Mouse (Mus musculus): ENCODE data around the gene Asb8.

Asb8 gene

DNA sequence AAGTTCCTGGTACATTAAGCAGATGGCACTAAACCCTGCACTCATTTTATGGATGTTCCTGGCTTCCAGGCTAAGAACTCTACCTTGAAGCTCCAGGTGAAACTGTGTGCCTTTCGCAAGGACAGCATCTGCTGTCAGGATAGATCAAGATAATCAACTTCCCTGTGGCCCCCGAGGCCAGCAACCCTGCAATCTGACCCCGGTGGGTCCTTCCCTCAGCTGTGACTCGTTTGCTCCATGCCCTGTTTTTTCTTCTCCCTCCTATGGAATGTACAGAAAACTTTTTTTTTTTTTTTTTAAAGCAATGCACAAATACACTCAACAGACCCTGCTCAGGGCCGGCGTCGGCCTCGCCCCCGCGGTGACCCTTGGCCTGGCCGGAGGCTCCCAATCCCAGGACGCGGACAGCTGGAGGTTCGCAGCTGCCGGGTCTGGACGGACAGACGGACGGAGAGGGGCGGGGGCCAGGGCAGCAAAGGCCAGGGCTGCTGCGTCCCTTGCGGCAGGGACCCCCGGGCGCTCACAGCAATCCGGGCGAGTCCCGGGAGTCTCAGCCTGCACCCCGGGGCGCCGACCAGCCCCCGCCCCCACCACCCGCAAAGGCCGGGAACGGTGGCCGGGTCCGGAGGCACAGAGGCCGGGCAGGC lies 20.4 kb downstream of the Asb8 start:
- Histone ChIP-seq H3K27me3 (ENCODE audit: control insufficient read depth, insufficient read depth, low read length, poor library complexity, severe bottlenecking) (no peaks in the 10 kb centered on the region), H3K36me3 (ENCODE audit: control insufficient read depth, insufficient read depth, low read length, poor library complexity, severe bottlenecking) (peaks cover 2% of the 10 kb centered on the region; the same call in 1 of the 2 replicates)
- no peak for DNase-seq (ENCODE audit: low read depth, low spot score)

DNA sequence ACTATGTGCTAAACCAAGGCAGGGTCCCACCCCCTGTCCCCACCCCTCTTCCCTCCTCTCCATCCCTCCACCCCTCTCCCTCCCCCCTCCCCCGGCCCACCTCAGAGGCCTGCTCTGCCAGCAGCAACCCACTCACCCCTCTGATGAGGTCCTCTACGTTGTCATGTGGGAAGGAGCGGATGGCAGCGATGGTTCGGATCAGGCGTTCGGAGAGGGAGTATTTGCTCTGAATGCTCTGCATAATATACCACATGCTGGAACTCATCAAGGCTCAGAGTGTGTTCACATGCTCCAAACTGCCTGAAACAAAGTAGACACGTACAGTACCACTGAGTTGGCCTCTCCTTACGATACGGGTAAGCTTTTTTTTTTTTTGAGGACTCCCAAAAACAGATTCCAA lies 22.9 kb downstream of the Asb8 start:
- no peaks in the 10 kb centered on the region for H3K27me3 ChIP-seq (ENCODE audit: control insufficient read depth, insufficient read depth, low read length, poor library complexity, severe bottlenecking)
- H3K36me3 ChIP-seq (ENCODE audit: control insufficient read depth, insufficient read depth, low read length, poor library complexity, severe bottlenecking) = peaks cover 2% of the 10 kb centered on the region; the same call in 1 of the 2 replicates
- DNase-seq (ENCODE audit: low read depth, low spot score) = no peak

DNA sequence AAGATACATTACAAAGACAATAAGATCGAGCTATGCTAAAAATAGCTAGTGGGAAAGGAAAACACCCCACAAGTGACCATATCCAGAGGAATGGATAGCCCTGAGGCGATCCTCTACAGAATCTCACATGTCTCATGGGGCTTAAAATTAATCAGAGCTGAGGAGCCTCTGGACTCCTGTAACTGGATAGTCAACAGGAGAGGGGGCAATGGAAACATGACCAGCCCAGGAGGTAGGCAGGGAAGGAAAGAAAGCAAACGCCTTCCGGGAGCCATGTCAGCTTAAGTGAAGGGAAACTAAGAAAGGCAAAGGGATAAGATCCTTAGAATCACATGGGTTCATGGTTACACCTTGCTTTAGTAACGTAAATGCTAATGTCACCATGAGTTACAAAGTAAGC lies 24.6 kb downstream of the Asb8 start:
- DNase-seq (ENCODE audit: low read depth, low spot score) = no peak
- H3K36me3 ChIP-seq (ENCODE audit: control insufficient read depth, insufficient read depth, low read length, poor library complexity, severe bottlenecking) = peaks cover 2% of the 10 kb centered on the region; the same call in 1 of the 2 replicates
- H3K27me3 ChIP-seq (ENCODE audit: control insufficient read depth, insufficient read depth, low read length, poor library complexity, severe bottlenecking) = no peaks in the 10 kb centered on the region

DNA sequence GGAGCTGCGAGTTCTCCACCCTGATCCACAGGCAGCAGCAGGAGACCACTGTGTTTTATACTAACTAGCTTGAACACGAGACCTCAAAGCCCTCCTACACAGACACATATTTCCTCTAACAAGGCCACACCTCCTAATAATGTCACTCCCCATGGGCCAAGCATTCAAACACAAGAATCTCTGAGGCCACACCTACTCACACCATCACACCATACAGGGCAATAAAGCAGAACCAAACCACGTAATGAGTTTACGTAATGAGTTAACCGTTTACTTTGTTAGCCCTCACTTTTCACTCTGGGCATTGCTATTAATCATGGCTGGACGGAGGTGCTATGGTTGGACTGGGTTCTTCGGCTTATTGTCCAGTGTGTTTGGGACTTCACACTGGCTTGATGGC lies 25.7 kb downstream of the Asb8 start:
- no peak for DNase-seq (ENCODE audit: low read depth, low spot score)
- no peaks in the 10 kb centered on the region for H3K27me3 ChIP-seq (ENCODE audit: control insufficient read depth, insufficient read depth, low read length, poor library complexity, severe bottlenecking)
- peaks cover 4% of the 10 kb centered on the region for H3K36me3 ChIP-seq (ENCODE audit: control insufficient read depth, insufficient read depth, low read length, poor library complexity, severe bottlenecking)

DNA sequence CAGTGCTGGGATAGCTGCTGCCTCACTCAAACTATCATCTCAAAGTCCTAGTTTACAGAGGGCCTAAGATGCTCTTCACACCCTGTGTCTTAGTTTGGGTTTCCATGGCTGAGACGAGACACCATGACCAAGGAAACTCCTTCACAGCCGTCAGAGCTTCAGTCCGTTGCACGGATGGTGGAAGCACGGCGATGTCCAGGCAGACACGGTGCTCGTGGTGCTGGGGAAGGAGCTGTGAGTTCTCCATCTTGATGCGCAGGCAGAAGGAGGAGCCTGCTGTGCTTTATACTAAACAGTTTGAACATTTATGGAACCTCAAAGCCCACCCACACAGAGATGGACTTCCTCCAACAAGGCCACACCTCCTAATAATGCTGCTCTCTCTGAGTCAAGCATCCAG lies 28.6 kb downstream of the Asb8 start:
- DNase-seq (ENCODE audit: low read depth, low spot score) = no peak
- peaks cover 3% of the 10 kb centered on the region for H3K36me3 ChIP-seq (ENCODE audit: control insufficient read depth, insufficient read depth, low read length, poor library complexity, severe bottlenecking)
- H3K27me3 ChIP-seq (ENCODE audit: control insufficient read depth, insufficient read depth, low read length, poor library complexity, severe bottlenecking) = no peaks in the 10 kb centered on the region

DNA sequence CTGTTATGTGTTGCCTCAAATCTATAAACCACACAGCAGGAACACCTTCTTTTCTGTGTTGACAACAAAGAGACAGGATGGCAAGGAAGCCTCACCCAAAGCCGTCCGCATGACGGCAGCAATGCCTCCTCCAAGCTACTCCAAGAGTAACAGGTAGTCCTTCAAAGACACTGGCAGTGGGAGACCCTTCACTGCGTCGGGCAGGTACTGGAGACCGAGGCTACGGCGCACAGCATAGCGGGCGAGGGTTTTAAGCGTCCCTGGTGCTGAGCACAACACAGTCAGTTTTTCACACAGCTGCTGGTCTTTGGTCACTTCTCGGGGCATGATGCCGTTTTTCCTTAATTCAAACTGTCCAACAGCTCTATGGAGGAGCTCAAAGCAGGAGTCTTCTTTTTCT lies 29.8 kb downstream of the Asb8 start:
- Histone ChIP-seq H3K36me3 (ENCODE audit: control insufficient read depth, insufficient read depth, low read length, poor library complexity, severe bottlenecking) (peaks cover 3% of the 10 kb centered on the region), H3K27me3 (ENCODE audit: control insufficient read depth, insufficient read depth, low read length, poor library complexity, severe bottlenecking) (no peaks in the 10 kb centered on the region)
- no peak for DNase-seq (ENCODE audit: low read depth, low spot score)

DNA sequence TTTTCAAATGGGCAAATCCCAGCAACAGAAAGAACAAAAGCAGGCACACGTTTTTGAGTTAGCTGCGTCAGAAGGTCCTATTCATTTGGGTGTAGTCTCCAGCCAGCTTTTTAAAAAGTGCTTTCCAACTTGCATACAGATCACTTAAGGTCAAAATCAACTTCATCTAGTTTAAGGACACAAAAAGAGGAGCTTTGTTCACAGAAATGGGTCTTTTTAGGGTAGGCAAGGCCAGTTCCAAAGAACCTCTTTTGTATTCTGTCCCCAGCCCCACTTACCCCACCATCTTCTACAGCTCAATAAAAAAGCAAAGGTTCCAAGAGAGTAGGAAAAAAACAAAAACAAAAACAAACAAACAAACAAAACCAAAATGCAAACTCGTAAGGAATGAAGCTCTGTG lies 30.8 kb downstream of the Asb8 start:
- H3K36me3 ChIP-seq (ENCODE audit: control insufficient read depth, insufficient read depth, low read length, poor library complexity, severe bottlenecking) = peaks cover 3% of the 10 kb centered on the region
- no peaks in the 10 kb centered on the region for H3K27me3 ChIP-seq (ENCODE audit: control insufficient read depth, insufficient read depth, low read length, poor library complexity, severe bottlenecking)
- no peak for DNase-seq (ENCODE audit: low read depth, low spot score)

DNA sequence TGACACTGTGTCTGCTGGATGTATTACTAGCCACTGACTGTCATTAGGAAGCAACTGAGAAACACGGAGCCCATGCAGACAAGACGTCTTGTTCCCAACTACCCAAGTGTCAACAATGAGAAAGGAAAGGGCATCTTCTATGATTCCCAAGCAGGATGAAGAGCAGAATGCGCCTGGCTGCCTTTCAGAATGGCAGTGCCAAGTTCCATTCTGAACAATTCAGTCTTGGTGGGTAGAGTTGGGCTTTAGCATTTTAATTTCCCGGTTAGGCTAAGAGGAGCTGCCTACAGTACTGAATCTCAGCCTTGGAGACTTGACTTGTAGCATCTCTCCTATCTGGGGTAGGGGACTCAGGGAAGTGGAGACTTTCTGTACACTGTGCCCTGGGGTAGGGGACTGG lies 31.4 kb downstream of the Asb8 start:
- Histone ChIP-seq H3K27me3 (ENCODE audit: control insufficient read depth, insufficient read depth, low read length, poor library complexity, severe bottlenecking) (no peaks in the 10 kb centered on the region), H3K36me3 (ENCODE audit: control insufficient read depth, insufficient read depth, low read length, poor library complexity, severe bottlenecking) (peaks cover 3% of the 10 kb centered on the region)
- no peak for DNase-seq (ENCODE audit: low read depth, low spot score)

DNA sequence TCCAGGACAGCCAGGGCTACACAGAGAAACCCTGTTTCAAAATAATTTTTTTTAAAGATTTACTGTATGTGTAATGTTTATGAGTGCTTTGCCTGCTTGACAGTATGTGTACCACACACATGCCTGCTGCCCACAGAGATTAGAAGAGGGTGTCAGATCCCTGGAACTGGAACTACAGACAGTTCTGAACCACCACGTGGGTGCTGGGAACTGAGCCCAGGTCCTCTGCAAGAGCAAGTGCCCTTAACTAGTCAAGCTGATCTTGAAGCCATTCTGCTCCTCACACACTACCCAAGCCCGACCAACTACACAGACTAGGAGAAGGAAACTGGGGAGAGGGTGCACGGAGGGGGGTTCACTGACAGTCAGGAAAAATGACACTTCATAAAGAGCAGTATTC lies 32.0 kb downstream of the Asb8 start:
- no peaks in the 10 kb centered on the region for H3K27me3 ChIP-seq (ENCODE audit: control insufficient read depth, insufficient read depth, low read length, poor library complexity, severe bottlenecking)

DNA sequence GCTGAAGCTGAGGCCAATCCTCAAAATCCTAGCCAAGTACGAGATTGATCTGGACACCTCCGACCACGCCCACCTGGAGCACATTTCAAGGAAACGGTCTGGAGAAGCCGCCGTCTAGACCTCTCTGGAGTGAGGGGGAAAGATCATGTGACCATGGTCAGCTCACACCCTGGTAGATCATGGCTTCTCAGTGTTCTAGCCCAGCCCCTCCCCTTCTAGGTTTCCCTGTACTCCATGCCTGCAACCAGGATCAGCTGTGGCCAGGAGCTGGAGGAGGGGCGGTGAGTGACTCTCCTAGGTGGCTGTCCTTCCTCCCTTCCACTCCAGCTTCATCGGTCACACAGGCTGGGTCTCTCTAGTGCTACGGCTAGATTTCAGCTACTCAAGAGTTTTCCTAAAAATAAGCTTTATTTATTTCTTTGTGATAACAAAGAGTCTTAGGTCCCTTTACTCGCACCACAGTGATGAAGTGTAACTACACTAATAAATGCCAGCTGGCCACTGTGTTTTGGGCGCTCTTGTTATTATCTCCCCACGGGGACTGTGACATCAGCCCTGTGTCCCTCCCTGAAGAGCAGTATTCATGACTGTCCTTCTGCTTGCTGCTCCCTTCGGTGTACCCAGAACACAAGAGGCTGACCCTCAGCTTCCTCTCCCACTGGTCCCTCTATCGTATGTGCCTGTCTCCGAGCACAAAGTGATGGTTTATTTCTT lies 33.3 kb downstream of the Asb8 start:
- DNase-seq (ENCODE audit: low read depth, low spot score) = no peak
- Histone ChIP-seq H3K27me3 (ENCODE audit: control insufficient read depth, insufficient read depth, low read length, poor library complexity, severe bottlenecking) (no peaks in the 10 kb centered on the region), H3K36me3 (ENCODE audit: control insufficient read depth, insufficient read depth, low read length, poor library complexity, severe bottlenecking) (peaks cover 3% of the 10 kb centered on the region)

More for the DNA sequence above, 32.0 kb downstream of the Asb8 start:
- no peak for DNase-seq (ENCODE audit: low read depth, low spot score)
- H3K36me3 ChIP-seq (ENCODE audit: control insufficient read depth, insufficient read depth, low read length, poor library complexity, severe bottlenecking) = peaks cover 3% of the 10 kb centered on the region

DNA sequence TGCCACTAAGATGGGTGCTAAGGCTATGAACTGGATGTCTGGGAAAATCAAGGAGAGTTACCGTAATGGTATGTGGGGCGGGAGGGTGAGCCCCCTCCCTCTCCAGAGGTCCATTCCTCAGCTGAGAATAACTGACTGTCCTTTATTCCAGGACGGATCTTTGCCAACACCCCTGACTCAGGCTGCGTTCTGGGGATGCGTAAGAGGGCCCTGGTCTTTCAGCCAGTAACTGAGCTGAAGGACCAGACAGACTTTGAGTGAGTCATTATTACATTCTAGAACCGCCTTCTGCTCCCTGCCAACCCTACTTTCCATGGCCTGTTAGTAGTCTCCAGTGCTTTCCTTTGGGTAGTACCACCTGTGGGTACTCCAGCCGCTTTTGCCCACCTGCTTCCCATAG lies 34.0 kb downstream of the Asb8 start:
- no peaks in the 10 kb centered on the region for H3K27me3 ChIP-seq (ENCODE audit: control insufficient read depth, insufficient read depth, low read length, poor library complexity, severe bottlenecking)
- H3K36me3 ChIP-seq (ENCODE audit: control insufficient read depth, insufficient read depth, low read length, poor library complexity, severe bottlenecking) = peaks cover 3% of the 10 kb centered on the region
- no peak for DNase-seq (ENCODE audit: low read depth, low spot score)

DNA sequence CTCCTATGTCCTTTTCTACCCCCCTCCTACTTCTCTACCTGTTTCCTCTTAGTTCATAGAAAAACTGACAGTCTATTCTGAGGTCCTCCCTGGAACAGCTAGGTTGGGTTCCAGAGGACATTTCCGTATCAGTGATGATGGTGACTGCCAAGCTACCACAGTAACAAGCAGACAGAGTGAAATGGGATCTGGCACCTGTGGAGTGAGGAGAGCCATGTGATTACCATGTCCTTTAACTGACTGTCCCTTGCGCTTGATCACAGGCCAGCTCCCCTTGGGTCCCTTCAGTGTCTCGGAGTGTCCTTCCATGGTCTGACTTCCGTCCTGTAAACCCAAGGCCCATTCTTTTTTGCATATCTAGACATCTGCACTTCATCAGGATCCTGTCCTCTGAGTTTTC lies 34.4 kb downstream of the Asb8 start:
- H3K36me3 ChIP-seq (ENCODE audit: control insufficient read depth, insufficient read depth, low read length, poor library complexity, severe bottlenecking) = peaks cover 3% of the 10 kb centered on the region; the same call in 1 of the 2 replicates
- no peaks in the 10 kb centered on the region for H3K27me3 ChIP-seq (ENCODE audit: control insufficient read depth, insufficient read depth, low read length, poor library complexity, severe bottlenecking)
- DNase-seq (ENCODE audit: low read depth, low spot score) = no peak

DNA sequence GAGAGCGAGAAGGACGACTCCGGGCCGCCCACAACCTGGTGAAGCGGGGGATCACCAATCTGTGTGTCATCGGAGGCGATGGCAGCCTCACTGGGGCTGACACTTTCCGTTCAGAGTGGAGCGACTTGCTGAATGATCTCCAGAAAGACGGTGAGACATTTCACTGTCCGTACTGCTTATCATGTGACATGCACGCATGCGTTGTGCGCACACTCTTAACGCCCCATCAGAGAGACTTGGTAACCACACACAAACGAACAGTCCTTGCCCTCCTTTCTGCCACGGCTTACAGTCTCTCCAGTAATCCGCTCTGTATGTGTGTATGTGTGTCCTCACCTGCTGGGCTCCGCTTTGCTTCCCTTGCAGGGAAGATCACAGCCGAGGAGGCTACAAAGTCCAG lies 44.6 kb downstream of the Asb8 start:
- DNase-seq (ENCODE audit: low read depth, low spot score) = no peak
- Histone ChIP-seq H3K36me3 (ENCODE audit: control insufficient read depth, insufficient read depth, low read length, poor library complexity, severe bottlenecking) (no peaks in the 10 kb centered on the region), H3K27me3 (ENCODE audit: control insufficient read depth, insufficient read depth, low read length, poor library complexity, severe bottlenecking) (no peaks in the 10 kb centered on the region)

DNA sequence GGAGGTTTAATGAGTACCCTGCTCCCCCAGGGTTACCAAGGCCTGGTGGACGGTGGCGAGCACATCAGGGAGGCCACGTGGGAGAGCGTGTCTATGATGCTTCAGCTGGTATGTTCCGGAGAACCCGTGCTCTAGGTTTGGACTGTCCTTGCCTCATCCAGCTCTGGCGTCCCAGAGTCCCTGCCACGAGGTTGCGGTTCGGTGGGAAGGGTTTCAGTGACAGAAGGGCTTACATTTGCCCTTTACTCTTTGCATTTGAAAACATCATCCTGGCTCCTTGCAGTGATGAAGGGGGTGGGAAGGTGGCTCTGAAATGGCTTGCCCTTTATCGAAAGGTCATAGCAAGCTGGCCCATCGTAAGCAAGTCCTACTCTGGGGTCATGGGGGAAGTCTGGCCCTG lies 46.1 kb downstream of the Asb8 start:
- no peaks in the 10 kb centered on the region for H3K27me3 ChIP-seq (ENCODE audit: control insufficient read depth, insufficient read depth, low read length, poor library complexity, severe bottlenecking)
- no peak for DNase-seq (ENCODE audit: low read depth, low spot score)
- no peaks in the 10 kb centered on the region for H3K36me3 ChIP-seq (ENCODE audit: control insufficient read depth, insufficient read depth, low read length, poor library complexity, severe bottlenecking)

DNA sequence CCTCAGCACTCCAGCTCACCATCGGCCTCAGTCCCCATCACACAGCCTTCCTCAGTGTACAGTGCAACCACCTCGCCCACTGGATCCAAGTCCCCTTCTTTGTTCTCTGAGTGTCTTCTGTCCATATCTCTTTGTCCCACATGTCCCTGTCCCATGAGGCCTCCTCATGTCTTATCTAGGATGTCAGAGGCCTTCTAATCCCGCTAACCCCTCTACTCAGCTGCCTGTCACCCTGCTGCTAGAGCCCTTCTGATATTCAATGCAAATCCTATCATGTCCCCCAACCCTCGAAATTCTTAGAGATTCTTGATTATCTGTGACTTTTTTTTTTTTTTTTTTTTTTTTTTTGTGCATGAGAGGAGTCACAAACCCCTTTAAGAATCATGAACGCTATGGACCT lies 49.1 kb downstream of the Asb8 start:
- no peaks in the 10 kb centered on the region for H3K36me3 ChIP-seq (ENCODE audit: control insufficient read depth, insufficient read depth, low read length, poor library complexity, severe bottlenecking)
- DNase-seq (ENCODE audit: low read depth, low spot score) = no peak
- H3K27me3 ChIP-seq (ENCODE audit: control insufficient read depth, insufficient read depth, low read length, poor library complexity, severe bottlenecking) = no peaks in the 10 kb centered on the region

DNA sequence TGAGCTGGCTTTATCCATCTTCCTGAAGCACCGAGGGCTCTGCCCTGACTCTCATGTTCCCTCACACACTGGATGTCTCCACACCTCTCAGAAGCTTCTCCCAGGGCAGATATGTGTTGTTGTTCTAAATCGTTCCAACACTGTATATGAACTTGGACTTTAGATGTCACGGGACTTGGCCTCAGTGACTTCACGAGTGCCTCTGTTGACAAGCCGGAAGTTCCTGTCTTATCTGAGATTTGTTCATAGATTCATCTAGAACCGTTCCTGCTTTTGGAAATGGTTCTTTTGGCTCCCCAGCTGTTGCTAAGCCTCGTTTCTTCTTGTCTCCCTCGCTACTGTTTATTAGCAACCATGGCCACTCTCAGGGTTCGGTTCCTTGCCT lies 49.7 kb downstream of the Asb8 start:
- H3K36me3 ChIP-seq (ENCODE audit: control insufficient read depth, insufficient read depth, low read length, poor library complexity, severe bottlenecking) = no peaks in the 10 kb centered on the region
- H3K27me3 ChIP-seq (ENCODE audit: control insufficient read depth, insufficient read depth, low read length, poor library complexity, severe bottlenecking) = no peaks in the 10 kb centered on the region
- no peak for DNase-seq (ENCODE audit: low read depth, low spot score)
